Mouse (Mus musculus) liver, adult 2 months (tissue): ENCODE data around the gene Ins2. TPM values are rescaled to one million over a fixed set of nuclear protein-coding genes. Genes with fewer than 3 reads are reported as not detected.

Source experiments
- DNase-seq: peaks from one replicate; pipeline ENCODE4 v3.0.0-alpha.2; 2011; ENCODE audit warnings: low read depth, low spot score; ENCODE audit errors: extremely low read depth
- H3K27ac ChIP-seq: fragments of 200-500 bp; replicated peaks from 2 replicates; pipeline ENCODE4 v1.5.1; 2012; ENCODE audit warnings: low read depth, mild to moderate bottlenecking, control low read depth, inconsistent platforms, low read length; ENCODE audit not compliant: insufficient read depth
- H3K27me3 ChIP-seq: fragments of 200-500 bp; 2 replicates; pipeline ENCODE4 v1.6.1; 2012; ENCODE audit warnings: mild to moderate bottlenecking, moderate library complexity, low read length, inconsistent platforms; ENCODE audit not compliant: control insufficient read depth, insufficient read depth
- H3K36me3 ChIP-seq: fragments of 200-500 bp; 2 replicates; pipeline ENCODE4 v1.6.1; 2012; ENCODE audit warnings: low read length, inconsistent platforms; ENCODE audit not compliant: control insufficient read depth, insufficient read depth
- H3K4me1 ChIP-seq: fragments of 200-500 bp; 2 replicates; pipeline ENCODE4 v1.6.1; 2011; ENCODE audit warnings: low read length; ENCODE audit not compliant: control insufficient read depth, insufficient read depth
- H3K4me3 ChIP-seq: fragments of 200-500 bp; 2 replicates; pipeline ENCODE4 v1.5.1; 2011; ENCODE audit warnings: low read depth, mild to moderate bottlenecking, control low read depth, low read length, moderate library complexity; ENCODE audit not compliant: insufficient read depth
- H3K79me2 ChIP-seq: fragments of 200-500 bp; 2 replicates; pipeline ENCODE4 v1.6.1; 2012; ENCODE audit warnings: inconsistent platforms, mild to moderate bottlenecking, low read length, moderate library complexity; ENCODE audit not compliant: control insufficient read depth, insufficient read depth
- H3K9ac ChIP-seq: fragments of 200-500 bp; 2 replicates; pipeline ENCODE4 v1.6.1; 2012; ENCODE audit warnings: low read depth, mild to moderate bottlenecking, control low read depth, inconsistent platforms, low read length
- CTCF ChIP-seq: fragments of 200-500 bp; IDR thresholded peaks from 2 replicates; pipeline ENCODE4 v1.5.1; 2011; ENCODE audit warnings: low read depth, low read length, control low read depth
- POLR2A ChIP-seq: fragments of 200-500 bp; IDR thresholded peaks from 2 replicates; pipeline ENCODE4 v1.6.1; 2011; ENCODE audit warnings: low read length, control low read depth; ENCODE audit not compliant: insufficient read depth; ENCODE audit errors: extremely low read depth
- WGBS: fragments of 180-500 bp; shearing (Covaris S2); methylation state at CpG from one replicate; pipeline ENCODE4 v1.1.7; 2018; 5-methylcytosine and 5-hydroxymethylcytosine counted together
- polyA plus RNA-seq: library from polyadenylated mRNA; depleted of rRNA; stranded (reverse); fragments of >200 nt; gene quantifications from 2 replicates; pipeline ENCODE4 v1.2.3, GENCODE M21; 2012
- total RNA-seq: library from RNA; depleted of rRNA; stranded (reverse); fragments of >200 nt; gene quantifications from 2 replicates; pipeline ENCODE4 v1.2.3, GENCODE M21; 2014

Gene Ins2
- total and polyA plus RNA-seq, 2 experiments, result not detected

GRCm38 (mm10) chr7:142675141-142675540 lies 68.0 kb downstream of the Ins2 start:
- Histone ChIP-seq H3K4me1 (peaks cover 1% of the 10 kb centered on the region; the same call in 1 of the 2 replicates), H3K4me3 (no peak overlapping the region), H3K27ac (no peak overlapping the region), H3K27me3 (peaks cover 6% of the 10 kb centered on the region; the same call in 1 of the 2 replicates), H3K9ac (no peak overlapping the region), H3K36me3 (no peaks in the 10 kb centered on the region), H3K79me2 (no peaks in the 10 kb centered on the region)
- no peak for DNase-seq
- 66% methylated on average over 6 of the region's 6 CpGs for WGBS
- TF ChIP-seq POLR2A (no peak), CTCF (no peak)

GRCm38 (mm10) chr7:142672120-142672519 lies 71.1 kb downstream of the Ins2 start:
- no peak overlapping the region for H3K9ac ChIP-seq
- no peak overlapping the region for H3K27ac ChIP-seq
- H3K27me3 ChIP-seq, result peaks cover 26% of the 10 kb centered on the region
- no peaks in the 10 kb centered on the region for H3K36me3 ChIP-seq
- no peaks in the 10 kb centered on the region for H3K4me1 ChIP-seq
- no peak overlapping the region for H3K4me3 ChIP-seq
- no peaks in the 10 kb centered on the region for H3K79me2 ChIP-seq
- TF ChIP-seq CTCF (peak; percentile 49), POLR2A (no peak)
- DNase-seq, result peak; percentile 45
- 22% methylated on average over 4 of the region's 4 CpGs for WGBS

GRCm38 (mm10) chr7:142671067-142671466 lies 72.1 kb downstream of the Ins2 start:
- peaks cover 27% of the 10 kb centered on the region for H3K27me3 ChIP-seq
- WGBS, result 95% methylated on average over 1 of the region's 1 CpGs
- TF ChIP-seq CTCF (no peak), POLR2A (no peak)
- no peak overlapping the region for H3K4me3 ChIP-seq
- H3K36me3 ChIP-seq, result no peaks in the 10 kb centered on the region
- no peak overlapping the region for H3K9ac ChIP-seq
- DNase-seq, result no peak
- H3K79me2 ChIP-seq, result no peaks in the 10 kb centered on the region
- H3K4me1 ChIP-seq, result no peaks in the 10 kb centered on the region
- H3K27ac ChIP-seq, result no peak overlapping the region

GRCm38 (mm10) chr7:142669751-142670625 lies 73.2 kb downstream of the Ins2 start, which contains the start of gene Gm49394:
Gene Gm49394, minus strand, starts transcription at chr7:142669942.
- Histone ChIP-seq H3K4me3 (no peak within 1 kb of the TSS), H3K9ac (no peak within 1 kb of the TSS), H3K4me1 (no peaks in the 10 kb centered on the region), H3K27me3 (peaks cover 33% of the 10 kb centered on the region), H3K79me2 (no peaks in the 10 kb centered on the region), H3K27ac (no peak within 1 kb of the TSS), H3K36me3 (no peaks in the 10 kb centered on the region)
- TF ChIP-seq POLR2A (no peak), CTCF (no peak)
- DNase-seq, result no peak
- 82% methylated on average over 23 of the region's 23 CpGs for WGBS

GRCm38 (mm10) chr7:142668328-142668727 lies 74.9 kb downstream of the Ins2 start:
- Histone ChIP-seq H3K4me1 (no peaks in the 10 kb centered on the region), H3K27ac (no peak overlapping the region), H3K9ac (no peak overlapping the region), H3K4me3 (no peak overlapping the region), H3K36me3 (no peaks in the 10 kb centered on the region), H3K79me2 (no peaks in the 10 kb centered on the region), H3K27me3 (peaks cover 42% of the 10 kb centered on the region)
- WGBS, result 96% methylated on average over 1 of the region's 1 CpGs
- TF ChIP-seq POLR2A (no peak), CTCF (no peak)
- no peak for DNase-seq

- H3K9ac ChIP-seq, result no peak overlapping the region
- no peak overlapping the region for H3K27ac ChIP-seq
- H3K79me2 ChIP-seq, result no peaks in the 10 kb centered on the region
- peaks cover 42% of the 10 kb centered on the region for H3K27me3 ChIP-seq
- no peaks in the 10 kb centered on the region for H3K36me3 ChIP-seq
- H3K4me1 ChIP-seq, result no peaks in the 10 kb centered on the region
- TF ChIP-seq POLR2A, result no peak
- no peak for TF ChIP-seq CTCF
- WGBS, result 99% methylated on average over 18 of the region's 18 CpGs
- DNase-seq, result no peak
- H3K4me3 ChIP-seq, result no peak overlapping the region
Observed at GRCm38 (mm10) chr7:142667521-142667920, 75.7 kb downstream of the Ins2 start.
